ENCODE assay signal across 22 mouse cellular contexts in genomic region chr9:30610328-30610727, GRCm38 (mm10).
DNase-seq lines count a peak whose midpoint lies in the region; ATAC-seq and TF ChIP-seq lines count a peak whose summit lies in the region.
"Had no signal": no experiment of that assay in that cellular context is flagged by ENCODE, and none has a peak within 500 bp of the region (broad histone marks: within the 10 kb centered on the region; RNA-seq: fewer than 3 reads in every experiment).

No protein-coding gene starts in this region.

- peak; percentile 53 for DNase-seq in embryonic facial prominence, embryonic 14.5 days (ENCODE audit: low spot score)
- DNase-seq in embryonic facial prominence, embryonic 10.5 days (ENCODE audit: low spot score), result no peak
- peak; percentile 33 for DNase-seq in heart, postnatal 4 days
- DNase-seq in heart, adult 8-10 months (ENCODE audit: low spot score), result no peak
- peak; percentile 88 for DNase-seq in lung, embryonic 14.5 days
- no peak for DNase-seq in lung, adult 18-20 months
- DNase-seq in lung, postnatal 14 days, result peak; percentile 39
- no peak for DNase-seq in urinary bladder, postnatal 4 days (ENCODE audit: low spot score in 2 of 2)
- DNase-seq: adrenal gland, postnatal 10 days; cerebellum, adult 9-10 months; kidney, adult 11 months; layer of hippocampus, postnatal 36 days; right cerebral cortex, postnatal 4 days; thymus, postnatal 14 days had no signal

- no peak for ATAC-seq in embryonic facial prominence, embryonic 14.5 days (ENCODE audit: low read depth)
- ATAC-seq in lung, embryonic 14.5 days (ENCODE audit: insufficient read depth), result peak; percentile 82
- ATAC-seq: liver, embryonic 12.5 days; midbrain, embryonic 16.5 days had no signal

- 54% methylated on average over 7 of the region's 7 CpGs for WGBS in embryonic facial prominence, embryonic 14.5 days
- WGBS in embryonic facial prominence, embryonic 10.5 days, result 86% methylated on average over 7 of the region's 7 CpGs
- 41% methylated on average over 7 of the region's 7 CpGs for WGBS in lung, embryonic 14.5 days

- H3K4me1 ChIP-seq in embryonic facial prominence, embryonic 14.5 days (ENCODE audit: control insufficient read depth, insufficient read depth, low read length), result no peaks in the 10 kb centered on the region
- H3K4me1 ChIP-seq in embryonic facial prominence, embryonic 10.5 days, result 0 out of 2 replicates have a peak, but pooled peaks cover 6% of the 10 kb centered on the region
- H3K4me1 ChIP-seq in lung, embryonic 14.5 days (ENCODE audit: insufficient read depth), result no peaks in the 10 kb centered on the region
- H3K4me1 ChIP-seq: hindbrain, embryonic 10.5 days; limb, embryonic 13.5 days; liver, embryonic 12.5 days had no signal

- H3K4me3 ChIP-seq in embryonic facial prominence, embryonic 14.5 days (ENCODE audit: low read depth, low read length), result no peak overlapping the region
- H3K4me3 ChIP-seq in embryonic facial prominence, embryonic 10.5 days, result no peak overlapping the region
- no peak overlapping the region for H3K4me3 ChIP-seq in lung, embryonic 14.5 days (ENCODE audit: low read depth, low read length)
- H3K4me3 ChIP-seq: forebrain, embryonic 10.5 days; heart, embryonic 15.5 days; hindbrain, embryonic 10.5 days; layer of hippocampus, adult 2 months; limb, embryonic 13.5 days; liver, embryonic 12.5 days had no signal

- no peaks in the 10 kb centered on the region for H3K27me3 ChIP-seq in embryonic facial prominence, embryonic 14.5 days (replicated peaks; ENCODE audit: control insufficient read depth, insufficient read depth, low read length)
- no peaks in the 10 kb centered on the region for H3K27me3 ChIP-seq in embryonic facial prominence, embryonic 10.5 days (replicated peaks; ENCODE audit: low read depth, poor library complexity, severe bottlenecking)
- no peaks in the 10 kb centered on the region for H3K27me3 ChIP-seq in lung, embryonic 14.5 days (ENCODE audit: insufficient read depth, low read length)
- H3K27me3 ChIP-seq: heart, embryonic 15.5 days; limb, embryonic 13.5 days; liver, embryonic 12.5 days had no signal

- H3K9me3 ChIP-seq in embryonic facial prominence, embryonic 14.5 days (ENCODE audit: control insufficient read depth, low read length), result no peaks in the 10 kb centered on the region
- no peaks in the 10 kb centered on the region for H3K9me3 ChIP-seq in embryonic facial prominence, embryonic 10.5 days
- H3K9me3 ChIP-seq in lung, embryonic 14.5 days (ENCODE audit: low read depth, low read length), result no peaks in the 10 kb centered on the region
- H3K9me3 ChIP-seq: forebrain, embryonic 10.5 days; heart, embryonic 15.5 days; hindbrain, embryonic 10.5 days; limb, embryonic 13.5 days; liver, embryonic 12.5 days had no signal

- no peak overlapping the region for H3K4me2 ChIP-seq in embryonic facial prominence, embryonic 14.5 days (ENCODE audit: low read depth, low read length)
- H3K4me2 ChIP-seq in lung, embryonic 14.5 days, result peak overlapping the region; percentile 32; the same call in 1 of the 2 replicates
- H3K4me2 ChIP-seq: heart, embryonic 15.5 days; limb, embryonic 13.5 days; liver, embryonic 12.5 days had no signal

- no peak overlapping the region for H3K27ac ChIP-seq in embryonic facial prominence, embryonic 14.5 days (replicated peaks; ENCODE audit: low read depth, low read length)
- H3K27ac ChIP-seq in embryonic facial prominence, embryonic 10.5 days (replicated peaks), result no peak overlapping the region
- H3K27ac ChIP-seq in lung, embryonic 14.5 days (ENCODE audit: low read depth), result no peak overlapping the region
- H3K27ac ChIP-seq: forebrain, embryonic 10.5 days; heart, embryonic 15.5 days; hindbrain, embryonic 10.5 days; layer of hippocampus, adult 2 months; limb, embryonic 13.5 days; liver, embryonic 12.5 days; macrophage had no signal

- no peak for TF ChIP-seq CTCF in lung, embryonic 14.5 days (IDR thresholded peaks at IDR 0.05; ENCODE audit: low read depth)

- no peak overlapping the region for H3K9ac ChIP-seq in embryonic facial prominence, embryonic 14.5 days (ENCODE audit: low read depth, low read length)
- no peak overlapping the region for H3K9ac ChIP-seq in lung, embryonic 14.5 days
- H3K9ac ChIP-seq: heart, embryonic 15.5 days; limb, embryonic 13.5 days; liver, embryonic 12.5 days had no signal

- H3K36me3 ChIP-seq in embryonic facial prominence, embryonic 14.5 days (ENCODE audit: control insufficient read depth, insufficient read depth, low read length), result no peaks in the 10 kb centered on the region
- no peaks in the 10 kb centered on the region for H3K36me3 ChIP-seq in embryonic facial prominence, embryonic 10.5 days (replicated peaks)
- no peaks in the 10 kb centered on the region for H3K36me3 ChIP-seq in lung, embryonic 14.5 days (ENCODE audit: insufficient read depth)
- H3K36me3 ChIP-seq: forebrain, embryonic 10.5 days; heart, embryonic 15.5 days; hindbrain, embryonic 10.5 days; limb, embryonic 13.5 days; liver, embryonic 12.5 days had no signal

Comparison
In these comparisons a context has a peak if more than half of its experiments do, and no peak if none do; other contexts are left out.
1. DNase-seq: peak in embryonic facial prominence, embryonic 14.5 days (single experiment), heart, postnatal 4 days (single experiment), lung, embryonic 14.5 days (single experiment) and lung, postnatal 14 days (single experiment); none in embryonic facial prominence, embryonic 10.5 days (single experiment), heart, adult 8-10 months (single experiment), lung, adult 18-20 months (0 of 2) and urinary bladder, postnatal 4 days (0 of 2).